Mouse (Mus musculus): Measurements from ENCODE around the gene Aig1.

The Aig1 gene

GRCm38 (mm10) chr10:13702043-13702442, 166.7 kb downstream of the Aig1 start:
- DNase-seq (ENCODE audit: low spot score in 2 of 2): no peak

GRCm38 (mm10) chr10:13696326-13696725, 172.5 kb downstream of the Aig1 start:
- no peak for DNase-seq (ENCODE audit: low spot score in 2 of 2)

- no peak for DNase-seq (ENCODE audit: low spot score in 2 of 2)
These were observed 175.5 kb downstream of the Aig1 start for GRCm38 (mm10) chr10:13693276-13693675.

- DNase-seq (ENCODE audit: low spot score in 2 of 2): no peak
These were observed 178.0 kb downstream of the Aig1 start for GRCm38 (mm10) chr10:13690773-13691172.

GRCm38 (mm10) chr10:13689841-13690590, 178.8 kb downstream of the Aig1 start:
- DNase-seq (ENCODE audit: low spot score in 2 of 2): no peak

- no peak for DNase-seq (ENCODE audit: low spot score in 2 of 2)
These were observed 180.2 kb downstream of the Aig1 start for GRCm38 (mm10) chr10:13688386-13689120.

GRCm38 (mm10) chr10:13687182-13687810, 181.5 kb downstream of the Aig1 start:
- no peak for DNase-seq (ENCODE audit: low spot score in 2 of 2)

GRCm38 (mm10) chr10:13686127-13686526, 182.7 kb downstream of the Aig1 start:
- DNase-seq (ENCODE audit: low spot score in 2 of 2): no peak

- no peak for DNase-seq (ENCODE audit: low spot score in 2 of 2)
These were observed 183.4 kb downstream of the Aig1 start for GRCm38 (mm10) chr10:13685366-13685765.

GRCm38 (mm10) chr10:13684452-13684851, 184.3 kb downstream of the Aig1 start:
- no peak for DNase-seq (ENCODE audit: low spot score in 2 of 2)

GRCm38 (mm10) chr10:13682565-13682964, 186.2 kb downstream of the Aig1 start:
- no peak for DNase-seq (ENCODE audit: low spot score in 2 of 2)

- no peak for DNase-seq (ENCODE audit: low spot score in 2 of 2)
These were observed 191.3 kb downstream of the Aig1 start for GRCm38 (mm10) chr10:13677440-13677839.

- DNase-seq (ENCODE audit: low spot score in 2 of 2): no peak
These were observed 193.8 kb downstream of the Aig1 start for GRCm38 (mm10) chr10:13675033-13675379.

GRCm38 (mm10) chr10:13674304-13675032, 194.3 kb downstream of the Aig1 start:
- no peak for DNase-seq (ENCODE audit: low spot score in 2 of 2)

- no peak for DNase-seq (ENCODE audit: low spot score in 2 of 2)
These were observed 201.5 kb downstream of the Aig1 start for GRCm38 (mm10) chr10:13667166-13667696.

- DNase-seq (ENCODE audit: low spot score in 2 of 2): no peak
These were observed 205.3 kb downstream of the Aig1 start for GRCm38 (mm10) chr10:13663476-13663875.

GRCm38 (mm10) chr10:13659778-13660177, 209.0 kb downstream of the Aig1 start:
- no peak for DNase-seq (ENCODE audit: low spot score in 2 of 2)

GRCm38 (mm10) chr10:13653739-13654462, 214.9 kb downstream of the Aig1 start:
- DNase-seq (ENCODE audit: low spot score in 2 of 2): no peak

GRCm38 (mm10) chr10:13653326-13653725, 215.5 kb downstream of the Aig1 start:
- DNase-seq (ENCODE audit: low spot score in 2 of 2): no peak

GRCm38 (mm10) chr10:13652061-13652460, 216.7 kb downstream of the Aig1 start:
- DNase-seq (ENCODE audit: low spot score in 2 of 2): no peak

- DNase-seq (ENCODE audit: low spot score in 2 of 2): no peak
These were observed 227.0 kb downstream of the Aig1 start for GRCm38 (mm10) chr10:13641750-13642149.

Data from frontal cortex, postnatal 14 days (tissue).